Mouse (Mus musculus) bone marrow, adult 2 months (tissue): ENCODE measurements around the gene Ppil2. TPM values are rescaled to one million over a fixed set of nuclear protein-coding genes. Genes with fewer than 3 reads are reported as not detected.

ENCODE experiments used
- H3K27ac ChIP-seq: fragments of 200-500 bp; 2 replicates; pipeline ENCODE4 v1.5.1; 2012; ENCODE audit warnings: low read depth, mild to moderate bottlenecking, control low read depth, inconsistent platforms, low read length; ENCODE audit not compliant: control insufficient read depth, poor library complexity, insufficient read depth
- H3K4me1 ChIP-seq: fragments of 200-500 bp; 2 replicates; pipeline ENCODE4 v1.6.1; 2011; ENCODE audit warnings: low read length; ENCODE audit not compliant: control insufficient read depth, insufficient read depth
- H3K4me3 ChIP-seq: fragments of 200-500 bp; replicated peaks from 2 replicates; pipeline ENCODE3; 2011; ENCODE audit warnings: mild to moderate bottlenecking, low read depth, low read length, control low read depth; ENCODE audit not compliant: control insufficient read depth
- CTCF ChIP-seq: fragments of 200-500 bp; IDR thresholded peaks from 2 replicates; pipeline ENCODE4 v1.5.1; 2011; ENCODE audit warnings: low read length, control low read depth; ENCODE audit not compliant: control insufficient read depth, insufficient read depth
- POLR2A ChIP-seq: fragments of 200-500 bp; IDR thresholded peaks from 2 replicates; pipeline ENCODE4 v1.6.1; 2011; ENCODE audit warnings: low read depth, mild to moderate bottlenecking, control low read depth, low read length, borderline replicate concordance; ENCODE audit not compliant: control insufficient read depth
- WGBS: fragments of 180-500 bp; shearing (Covaris S2); methylation state at CpG from one replicate; pipeline ENCODE4 v1.1.7; 2018; 5-methylcytosine and 5-hydroxymethylcytosine counted together
- polyA plus RNA-seq: library from polyadenylated mRNA; stranded (reverse); fragments of >200 nt; gene quantifications from 2 replicates; pipeline ENCODE4 v1.2.4, GENCODE M21; 2011; ENCODE audit warnings: low replicate concordance; ENCODE audit not compliant: missing spikeins, insufficient read depth, insufficient read length

The Ppil2 gene
- polyA plus RNA-seq, result 54.0 and 99.6 TPM in 2 replicates

DNA sequence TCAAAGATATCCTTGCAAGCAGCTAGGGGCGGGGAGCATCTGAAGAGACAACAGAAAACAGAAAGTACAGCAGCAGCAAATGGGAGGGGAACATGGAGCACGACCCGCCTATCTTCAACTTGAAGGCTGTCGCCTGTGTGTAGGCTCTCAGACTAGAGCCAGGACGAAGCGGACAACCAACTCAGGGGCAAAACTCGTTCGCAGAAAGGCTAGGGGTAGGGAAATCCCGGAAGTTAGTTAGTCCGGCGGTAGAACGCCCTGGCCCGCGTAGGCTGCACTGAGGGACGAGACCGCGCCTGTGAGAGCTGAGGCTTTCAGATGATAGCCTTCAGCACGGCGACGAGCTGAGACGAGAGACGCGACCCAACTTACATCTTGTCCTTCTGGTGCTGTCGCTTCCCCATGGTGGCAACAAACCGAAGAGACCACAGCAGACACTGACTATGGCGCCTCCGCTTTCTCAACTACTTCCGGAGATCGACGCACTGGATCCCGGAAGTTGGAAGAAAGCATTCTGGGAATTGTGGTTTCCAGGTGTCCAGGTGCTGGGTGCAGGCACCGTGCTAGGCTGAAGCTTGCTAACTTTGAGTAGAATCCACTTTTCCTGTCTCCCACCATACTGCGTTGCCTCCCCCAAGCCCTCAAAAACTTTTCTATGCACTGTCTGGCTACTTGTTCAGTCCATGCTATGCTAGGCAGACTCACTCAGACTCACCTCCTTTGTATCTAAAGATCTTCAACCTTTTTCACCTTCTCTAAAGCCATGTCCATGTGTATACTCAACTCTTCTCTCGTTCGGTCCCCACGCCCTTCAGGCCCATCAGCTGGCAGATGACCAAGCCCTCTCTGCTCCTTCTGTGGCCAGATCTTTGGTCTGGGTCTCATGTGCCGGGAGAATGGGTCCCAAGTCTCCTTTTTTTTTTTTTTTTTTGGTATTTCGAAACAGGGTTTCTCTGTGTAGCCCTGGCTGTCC is at the start of gene Ppil2:
Gene Ppil2 (minus strand): TSS at position 487 of the 973 bp plus-strand sequence.
- WGBS, result 3% methylated on average over 38 of the region's 38 CpGs
- peak within 1 kb of the TSS; percentile 66 for H3K27ac ChIP-seq
- no peaks in the 10 kb centered on the region; the same call in 1 of the 2 replicates for H3K4me1 ChIP-seq
- TF ChIP-seq POLR2A (peak; percentile 41; the same call in 1 of the 2 replicates), CTCF (no peak)
- peak within 1 kb of the TSS; percentile 87 for H3K4me3 ChIP-seq

- no peaks in the 10 kb centered on the region for H3K4me1 ChIP-seq
- TF ChIP-seq POLR2A, result no peak
- no peak for TF ChIP-seq CTCF
- WGBS, result 92% methylated on average over 2 of the region's 2 CpGs
- H3K27ac ChIP-seq, result no peak overlapping the region
- H3K4me3 ChIP-seq, result no peak overlapping the region
Observed at GRCm38 (mm10) chr16:17154346-17154745, 43.3 kb upstream of the Ppil2 start.

DNA sequence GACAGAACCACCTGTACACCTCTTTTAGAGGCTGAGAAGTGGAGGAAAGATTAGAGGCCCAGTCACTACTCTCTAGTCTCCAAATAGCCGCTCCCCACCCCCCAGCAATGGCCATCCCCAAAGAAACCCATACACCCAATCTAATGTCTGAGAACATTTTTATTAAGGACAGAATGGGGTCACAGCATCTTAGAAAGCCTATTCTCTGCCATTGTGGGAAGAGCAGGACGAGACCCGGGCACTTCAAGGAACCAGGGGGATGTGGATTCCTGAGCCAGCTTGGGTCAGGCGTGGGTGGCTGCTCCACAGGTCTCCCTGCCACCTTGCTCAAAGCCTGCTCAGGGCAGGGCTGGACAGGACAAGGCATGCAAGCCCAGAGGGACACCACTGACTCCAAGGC is 40.8 kb upstream of the Ppil2 start:
- Histone ChIP-seq H3K4me3 (no peak overlapping the region), H3K4me1 (no peaks in the 10 kb centered on the region; the same call in 1 of the 2 replicates), H3K27ac (no peak overlapping the region)
- WGBS, result 92% methylated on average over 4 of the region's 4 CpGs
- TF ChIP-seq POLR2A (no peak), CTCF (no peak)

- WGBS, result 75% methylated on average over 7 of the region's 7 CpGs
- Histone ChIP-seq H3K4me1 (no peaks in the 10 kb centered on the region; the same call in 1 of the 2 replicates), H3K27ac (no peak overlapping the region), H3K4me3 (no peak overlapping the region)
- TF ChIP-seq POLR2A (no peak), CTCF (no peak)
Observed at GRCm38 (mm10) chr16:17150520-17151258, 39.6 kb upstream of the Ppil2 start.

- TF ChIP-seq CTCF, result no peak
- no peak for TF ChIP-seq POLR2A
- no peaks in the 10 kb centered on the region; the same call in 1 of the 2 replicates for H3K4me1 ChIP-seq
- 41% methylated on average over 16 of the region's 16 CpGs for WGBS
- no peak overlapping the region for H3K4me3 ChIP-seq
- H3K27ac ChIP-seq, result no peak overlapping the region
Observed at GRCm38 (mm10) chr16:17148084-17148483, 37.0 kb upstream of the Ppil2 start.

- WGBS, result 2% methylated on average over 41 of the region's 41 CpGs
- Histone ChIP-seq H3K4me3 (peak overlapping the region; percentile 79), H3K27ac (no peak overlapping the region), H3K4me1 (no peaks in the 10 kb centered on the region; the same call in 1 of the 2 replicates)
- TF ChIP-seq CTCF (no peak; the same call in 1 of the 2 replicates), POLR2A (no peak)
Observed at GRCm38 (mm10) chr16:17147391-17147929, 36.4 kb upstream of the Ppil2 start.

- H3K4me1 ChIP-seq, result no peaks in the 10 kb centered on the region; the same call in 1 of the 2 replicates
- no peak within 1 kb of the TSS for H3K27ac ChIP-seq
- WGBS, result under 1% methylated on average over 34 of the region's 34 CpGs
- TF ChIP-seq POLR2A (peak; percentile 46; the same call in 1 of the 2 replicates), CTCF (peak; percentile 30; the same call in 1 of the 2 replicates)
- peak within 1 kb of the TSS; percentile 79 for H3K4me3 ChIP-seq
Observed at GRCm38 (mm10) chr16:17146772-17147235, 35.7 kb upstream of the Ppil2 start, which contains the start of gene Ccdc116. TSS of gene Ccdc116 (minus strand) at chr16:17147229.
